Mouse (Mus musculus): Measurements from ENCODE around the gene Tma7.

Gene Tma7

GRCm38 (mm10) chr9:109080516-109080915 lies 1.9 kb downstream of the Tma7 start:
- in situ Hi-C loops (cut with MboI, MseI) = loop anchor here in 1 of 2 experiments (10.0 to 25.0 kb wide), 2 partner anchors 226 to 1543 kb away; partner anchors contain the start of genes Cyb561d2, Nprl2, Slc26a6 and Tmem115

- in situ Hi-C loops (cut with MboI, MseI) = loop anchor here in 1 of 2 experiments (25.0 kb wide), 1 partner anchor 1838 kb away; the partner anchor contains the start of gene Fam240a
These were observed 8.5 kb downstream of the Tma7 start, which contains the start of gene Atrip for GRCm38 (mm10) chr9:109073661-109074573. Gene Atrip (minus strand): TSS chr9:109074124.

- in situ Hi-C loops (cut with MboI, MseI) = loop anchor here in 1 of 2 experiments (25.0 kb wide), 1 partner anchor 1844 kb away; the partner anchor contains the start of gene Fam240a
These were observed 14.2 kb downstream of the Tma7 start for GRCm38 (mm10) chr9:109068095-109068735.

GRCm38 (mm10) chr9:109060898-109061295 lies 21.5 kb downstream of the Tma7 start:
- in situ Hi-C loops (cut with MboI, MseI) = loop anchor here (5.0 to 25.0 kb wide), 2 partner anchors 54 to 1851 kb away; partner anchors contain the start of gene Fam240a (in 1 of the 2)

GRCm38 (mm10) chr9:109060184-109060897 lies 22.0 kb downstream of the Tma7 start:
- in situ Hi-C loops (cut with MboI, MseI) = loop anchor here (5.0 to 25.0 kb wide), 2 partner anchors 53 to 1852 kb away; partner anchors contain the start of gene Fam240a (in 1 of the 2)

- in situ Hi-C loops (cut with MboI, MseI) = loop anchor here (5.0 to 25.0 kb wide), 6 partner anchors 57 to 1853 kb away; partner anchors contain the start of genes Dalrd3 (in 1 of the 2), Fam240a (in 1 of the 2), Impdh2 (in 1 of the 2) and Ndufaf3 (in 1 of the 2)
These were observed 23.1 kb downstream of the Tma7 start, which contains the start of gene Trex1 for GRCm38 (mm10) chr9:109059136-109059903. Gene Trex1 (minus strand): TSS chr9:109059734.

GRCm38 (mm10) chr9:109058006-109058765 lies 24.2 kb downstream of the Tma7 start:
- in situ Hi-C loops (cut with MboI, MseI) = loop anchor here (5.0 to 25.0 kb wide), 6 partner anchors 56 to 1854 kb away; partner anchors contain the start of genes Dalrd3 (in 1 of the 2), Fam240a (in 1 of the 2), Impdh2 (in 1 of the 2) and Ndufaf3 (in 1 of the 2)

- in situ Hi-C loops (cut with MboI, MseI) = loop anchor here (5.0 to 25.0 kb wide), 6 partner anchors 55 to 1855 kb away; partner anchors contain the start of genes Dalrd3 (in 1 of the 2), Fam240a (in 1 of the 2), Impdh2 (in 1 of the 2) and Ndufaf3 (in 1 of the 2)
These were observed 24.8 kb downstream of the Tma7 start for GRCm38 (mm10) chr9:109057543-109057942.

GRCm38 (mm10) chr9:109056916-109057315 lies 25.5 kb downstream of the Tma7 start:
- in situ Hi-C loops (cut with MboI, MseI) = loop anchor here (5.0 to 25.0 kb wide), 6 partner anchors 55 to 1855 kb away; partner anchors contain the start of genes Dalrd3 (in 1 of the 2), Fam240a (in 1 of the 2), Impdh2 (in 1 of the 2) and Ndufaf3 (in 1 of the 2)

GRCm38 (mm10) chr9:109056081-109056690 lies 26.2 kb downstream of the Tma7 start:
- in situ Hi-C loops (cut with MboI, MseI) = loop anchor here (5.0 to 25.0 kb wide), 6 partner anchors 54 to 1856 kb away; partner anchors contain the start of genes Dalrd3 (in 1 of the 2), Fam240a (in 1 of the 2), Impdh2 (in 1 of the 2) and Ndufaf3 (in 1 of the 2)

- in situ Hi-C loops (cut with MboI, MseI) = loop anchor here (5.0 to 25.0 kb wide), 6 partner anchors 53 to 1857 kb away; partner anchors contain the start of genes Dalrd3 (in 1 of the 2), Fam240a (in 1 of the 2), Impdh2 (in 1 of the 2) and Ndufaf3 (in 1 of the 2)
These were observed 26.9 kb downstream of the Tma7 start for GRCm38 (mm10) chr9:109055271-109056030.

GRCm38 (mm10) chr9:109054712-109055111 lies 27.7 kb downstream of the Tma7 start:
- in situ Hi-C loops (cut with MboI, MseI) = loop anchor here (5.0 to 25.0 kb wide), 7 partner anchors 52 to 1858 kb away; partner anchors contain the start of genes Dalrd3 (in 1 of the 2), Fam240a (in 1 of the 2), Impdh2 (in 1 of the 2) and Ndufaf3 (in 1 of the 2)

- in situ Hi-C loops (cut with MboI, MseI) = loop anchor here (5.0 to 25.0 kb wide), 6 partner anchors 402 to 1858 kb away; partner anchors contain the start of genes Dalrd3 (in 1 of the 2), Fam240a (in 1 of the 2), Impdh2 (in 1 of the 2) and Ndufaf3 (in 1 of the 2)
These were observed 28.5 kb downstream of the Tma7 start for GRCm38 (mm10) chr9:109053851-109054250.

- in situ Hi-C loops (cut with MboI, MseI) = loop anchor here (5.0 to 25.0 kb wide), 6 partner anchors 401 to 1859 kb away; partner anchors contain the start of genes Dalrd3 (in 1 of the 2), Fam240a (in 1 of the 2), Impdh2 (in 1 of the 2) and Ndufaf3 (in 1 of the 2)
These were observed 29.0 kb downstream of the Tma7 start for GRCm38 (mm10) chr9:109053366-109053765.

- in situ Hi-C loops (cut with MboI, MseI) = loop anchor here (5.0 to 25.0 kb wide), 6 partner anchors 400 to 1860 kb away; partner anchors contain the start of genes Dalrd3 (in 1 of the 2), Fam240a (in 1 of the 2), Impdh2 (in 1 of the 2) and Ndufaf3 (in 1 of the 2)
These were observed 29.7 kb downstream of the Tma7 start for GRCm38 (mm10) chr9:109052490-109053260.
